Mouse (Mus musculus): ENCODE results near the gene Ctns.

DNA sequence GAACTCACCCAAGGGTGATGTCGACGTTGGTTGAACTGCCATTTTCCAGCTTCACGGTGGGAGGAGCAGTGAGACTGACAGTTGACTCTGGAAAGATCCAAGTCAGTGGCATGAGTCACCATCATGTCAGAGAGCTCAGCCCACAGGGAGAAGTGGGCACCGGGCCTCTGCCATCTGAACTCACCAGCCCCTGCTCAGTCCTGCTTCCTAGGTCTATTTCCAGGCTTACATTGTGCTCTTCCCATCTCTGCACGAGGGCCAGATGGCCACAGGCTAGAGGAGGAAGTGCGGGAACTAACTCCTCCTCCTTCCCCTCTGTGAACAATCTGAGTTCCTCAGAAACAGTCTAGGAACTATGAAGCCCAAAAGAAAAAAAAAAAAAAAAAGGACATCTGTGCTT, 5.8 kb downstream of the Ctns start:
- TF ChIP-seq CTCF (IDR thresholded peaks at IDR 0.05; ENCODE audit: control insufficient read depth, insufficient read depth, insufficient read length) (no peak), CEBPB (IDR thresholded peaks at IDR 0.05; ENCODE audit: low read depth) (no peak), USF1 (IDR thresholded peaks at IDR 0.05; ENCODE audit: low read depth) (no peak), MAX (IDR thresholded peaks at IDR 0.05) (no peak)
